Mouse (Mus musculus) liver, postnatal 0 days (tissue): ENCODE measurements around the gene Fam149a. TPM values are rescaled to one million over a fixed set of nuclear protein-coding genes. Genes with fewer than 3 reads are reported as not detected.

ENCODE experiments used
- ATAC-seq: fragments of 200-750 bp; cut with Nextera tagmentation; 2 replicates; pipeline ENCODE4 v1.8.0; 2017; ENCODE audit warnings: mild to moderate bottlenecking, moderate library complexity
- DNase-seq: peaks from one replicate; pipeline ENCODE4 v3.0.0-alpha.2; 2016
- H3K27ac ChIP-seq: fragments of 300-500 bp; sonication (generic); 2 replicates; pipeline ENCODE4 v1.5.1; 2014; ENCODE audit warnings: antibody characterized with exemption, moderate library complexity, mild to moderate bottlenecking, low read depth
- H3K27me3 ChIP-seq: fragments of 300-500 bp; sonication (generic); 2 replicates; pipeline ENCODE4 v1.6.1; 2014; ENCODE audit warnings: low read length, control low read depth, mixed read lengths; ENCODE audit not compliant: insufficient read depth
- H3K36me3 ChIP-seq: fragments of 300-500 bp; sonication (generic); replicated peaks from 2 replicates; pipeline ENCODE4 v1.6.1; 2014; ENCODE audit warnings: mild to moderate bottlenecking, control low read depth, low read length, moderate library complexity, mixed read lengths; ENCODE audit not compliant: insufficient read depth
- H3K4me1 ChIP-seq: fragments of 300-500 bp; sonication (generic); 2 replicates; pipeline ENCODE4 v1.6.1; 2014; ENCODE audit warnings: antibody characterized with exemption, mild to moderate bottlenecking, control low read depth; ENCODE audit not compliant: insufficient read depth
- H3K4me2 ChIP-seq: fragments of 300-500 bp; sonication (generic); 2 replicates; pipeline ENCODE4 v1.6.1; 2014; ENCODE audit warnings: low read depth, mild to moderate bottlenecking, low read length, moderate library complexity, mixed read lengths
- H3K4me3 ChIP-seq: fragments of 300-500 bp; sonication (generic); 2 replicates; pipeline ENCODE4 v1.5.1; 2014; ENCODE audit warnings: low read depth, low read length
- H3K9ac ChIP-seq: fragments of 300-500 bp; sonication (generic); replicated peaks from 2 replicates; pipeline ENCODE4 v1.6.1; 2014; ENCODE audit warnings: mild to moderate bottlenecking, moderate library complexity
- H3K9me3 ChIP-seq: fragments of 300-500 bp; sonication (generic); 2 replicates; pipeline ENCODE4 v1.6.1; 2016; ENCODE audit warnings: mild to moderate bottlenecking, control low read depth, low read length, mixed read lengths
- CTCF ChIP-seq: sonication (generic); IDR thresholded peaks from 2 replicates; pipeline ENCODE4 v1.5.1; 2016; ENCODE audit warnings: antibody characterized with exemption, low read depth
- EP300 ChIP-seq: IDR thresholded peaks from 2 replicates; pipeline ENCODE4 v1.6.1; 2016; ENCODE audit warnings: antibody characterized with exemption, low read depth, mild to moderate bottlenecking
- WGBS: fragments of 180-500 bp; shearing (Covaris S2); extraction: QIAGEN DNeasy Blood & Tissue Kit; methylation state at CpG from one replicate; pipeline ENCODE4 v1.1.7; 2014; ENCODE audit not compliant: insufficient replicate concordance; 5-methylcytosine and 5-hydroxymethylcytosine counted together
- polyA plus RNA-seq: library from polyadenylated mRNA; unstranded; fragments of >200 nt; fragmentation: Nextera tagmentation; extraction: Ambion mirVana; gene quantifications from 2 replicates; pipeline ENCODE4 v1.2.1, GENCODE M21; 2015

Fam149a gene
- polyA plus RNA-seq, 1 experiment from 2014 or later, result 1.5 TPM

- H3K27me3 ChIP-seq, result no peaks in the 10 kb centered on the region
- 62% methylated on average over 3 of the region's 3 CpGs for WGBS
- H3K4me3 ChIP-seq, result no peak overlapping the region
- no peak overlapping the region for H3K4me2 ChIP-seq
- no peak overlapping the region for H3K9ac ChIP-seq
- no peaks in the 10 kb centered on the region for H3K9me3 ChIP-seq
- DNase-seq, result peak; percentile 22
- TF ChIP-seq EP300 (no peak), CTCF (no peak)
- ATAC-seq, result peak; percentile 72
- H3K4me1 ChIP-seq, result peaks cover 3% of the 10 kb centered on the region
- no peak overlapping the region for H3K27ac ChIP-seq
- H3K36me3 ChIP-seq, result no peaks in the 10 kb centered on the region
Measured at GRCm38 (mm10) chr8:45304354-45304753, 77.7 kb downstream of the Fam149a start.

- no peaks in the 10 kb centered on the region for H3K27me3 ChIP-seq
- WGBS, result 86% methylated on average over 8 of the region's 8 CpGs
- H3K4me3 ChIP-seq, result no peak overlapping the region
- H3K9me3 ChIP-seq, result no peaks in the 10 kb centered on the region
- no peak for TF ChIP-seq EP300
- TF ChIP-seq CTCF, result no peak
- no peak for ATAC-seq
- H3K36me3 ChIP-seq, result no peaks in the 10 kb centered on the region
- H3K4me1 ChIP-seq, result peaks cover 3% of the 10 kb centered on the region
- H3K27ac ChIP-seq, result no peak overlapping the region
- DNase-seq, result no peak
- H3K9ac ChIP-seq, result no peak overlapping the region
- H3K4me2 ChIP-seq, result no peak overlapping the region
Measured at GRCm38 (mm10) chr8:45302390-45302789, 79.7 kb downstream of the Fam149a start.

- DNase-seq (no peak), ATAC-seq (no peak)
- 66% methylated on average over 6 of the region's 6 CpGs for WGBS
- Histone ChIP-seq H3K36me3 (no peaks in the 10 kb centered on the region), H3K4me1 (peaks cover 3% of the 10 kb centered on the region; the same call in 1 of the 2 replicates), H3K27me3 (no peaks in the 10 kb centered on the region), H3K4me2 (no peak overlapping the region), H3K27ac (0 out of 2 replicates have a peak overlapping the region, but pooled peaks have one; percentile 22), H3K4me3 (no peak overlapping the region), H3K9ac (no peak overlapping the region), H3K9me3 (no peaks in the 10 kb centered on the region)
- TF ChIP-seq CTCF (no peak), EP300 (no peak)
Measured at GRCm38 (mm10) chr8:45295276-45295675, 86.8 kb downstream of the Fam149a start.

GRCm38 (mm10) chr8:45294687-45295086 lies 87.4 kb downstream of the Fam149a start, which contains the start of gene Klkb1:
Klkb1 (minus strand) TSS chr8:45294859.
- TF ChIP-seq EP300, result peak; percentile 16; the same call in 1 of the 2 replicates
- TF ChIP-seq CTCF, result no peak
- no peaks in the 10 kb centered on the region for H3K9me3 ChIP-seq
- no peaks in the 10 kb centered on the region for H3K27me3 ChIP-seq
- DNase-seq (peak; percentile 37), ATAC-seq (peak; percentile 94)
- H3K4me1 ChIP-seq, result peaks cover 3% of the 10 kb centered on the region; the same call in 1 of the 2 replicates
- peak within 1 kb of the TSS; percentile 34 for H3K4me3 ChIP-seq
- H3K9ac ChIP-seq, result no peak within 1 kb of the TSS
- H3K4me2 ChIP-seq, result peak within 1 kb of the TSS; percentile 39
- 58% methylated on average over 7 of the region's 7 CpGs for WGBS
- H3K36me3 ChIP-seq, result no peaks in the 10 kb centered on the region
- peak within 1 kb of the TSS; percentile 63 for H3K27ac ChIP-seq

- H3K4me2 ChIP-seq, result no peak overlapping the region
- no peak overlapping the region for H3K4me3 ChIP-seq
- H3K4me1 ChIP-seq, result peaks cover 3% of the 10 kb centered on the region; the same call in 1 of the 2 replicates
- H3K27ac ChIP-seq, result no peak overlapping the region
- 84% methylated on average over 2 of the region's 2 CpGs for WGBS
- H3K36me3 ChIP-seq, result no peaks in the 10 kb centered on the region
- no peak for TF ChIP-seq EP300
- no peak for TF ChIP-seq CTCF
- H3K9me3 ChIP-seq, result no peaks in the 10 kb centered on the region
- no peak overlapping the region for H3K9ac ChIP-seq
- H3K27me3 ChIP-seq, result no peaks in the 10 kb centered on the region
- ATAC-seq (no peak), DNase-seq (no peak)
Measured at GRCm38 (mm10) chr8:45291790-45292189, 90.3 kb downstream of the Fam149a start.

Other genes with a start within 250 kb of the Fam149a start
- gene F11, start 120.3 kb downstream of the Fam149a start, polyA plus RNA-seq, result 55.4 and 60.8 TPM in 2 replicates
- 29.5 and 30.1 TPM in 2 replicates for gene Klkb1, start 87.4 kb downstream of the Fam149a start, polyA plus RNA-seq
- 41.6 and 42.7 TPM in 2 replicates for gene Gm45753, start 73.8 kb downstream of the Fam149a start, polyA plus RNA-seq
- 8.0 and 8.4 TPM in 2 replicates for gene Cyp4v3, start 49.1 kb downstream of the Fam149a start, polyA plus RNA-seq
- gene Tlr3, start 28.8 kb upstream of the Fam149a start, polyA plus RNA-seq, result 1.2 and 1.7 TPM in 2 replicates
- gene Sorbs2, start 125.5 kb upstream of the Fam149a start, polyA plus RNA-seq, result 11.9 and 13.3 TPM in 2 replicates